Mouse (Mus musculus) myocyte (in vitro differentiated cells): ENCODE results near the gene Tm9sf4.

Experiments
- MYOD1 ChIP-seq, 3 experiments: IDR thresholded peaks; one replicate each; pipeline ENCODE4 v1.6.1; 2011; ENCODE audit warnings: control low read depth in 2 of 3, low read depth in 2 of 3, mild to moderate bottlenecking in 2 of 3, moderate library complexity in 1 of 3; ENCODE audit not compliant: insufficient read length in 2 of 3, control insufficient read depth in 1 of 3
- MYOG ChIP-seq, 3 experiments: IDR thresholded peaks; one replicate each; pipeline ENCODE4 v1.6.1; 2011; ENCODE audit warnings: control low read depth in 2 of 3, low read depth in 2 of 3, mild to moderate bottlenecking in 2 of 3; ENCODE audit not compliant: insufficient read length in 2 of 3, control insufficient read depth in 1 of 3, insufficient read depth in 1 of 3

- TF ChIP-seq MYOD1 (IDR thresholded peaks at IDR 0.05; ENCODE audit: control insufficient read depth in 1 of 3, insufficient read length in 2 of 3, low read depth in 2 of 3) = no peak
- TF ChIP-seq MYOG (IDR thresholded peaks at IDR 0.05; ENCODE audit: control insufficient read depth in 1 of 3, insufficient read depth in 1 of 3, insufficient read length in 2 of 3, low read depth in 2 of 3) = no peak
Observed at GRCm38 (mm10) chr2:153242156-153242555, 81.1 kb downstream of the Tm9sf4 start.
